Mouse (Mus musculus) CD8-positive naive resting alpha-beta T cell, adult 2 months (primary cell): ENCODE data around the gene Sft2d2.
A peak's percentile ranks its signal among the peaks of the same experiment; 100 is the strongest.

Experiments used
- DNase-seq, 2 experiments: peaks; one replicate each; pipeline ENCODE4 v3.0.0; 2022; ENCODE audit warnings: low read depth in 2 of 2, low spot score in 2 of 2

Sft2d2 gene

GRCm38 (mm10) chr1:165190571-165191273 lies 3.5 kb downstream of the Sft2d2 start:
- DNase-seq, result no peak

- DNase-seq, result no peak
Measured at GRCm38 (mm10) chr1:165190068-165190467, 4.2 kb downstream of the Sft2d2 start.

DNA sequence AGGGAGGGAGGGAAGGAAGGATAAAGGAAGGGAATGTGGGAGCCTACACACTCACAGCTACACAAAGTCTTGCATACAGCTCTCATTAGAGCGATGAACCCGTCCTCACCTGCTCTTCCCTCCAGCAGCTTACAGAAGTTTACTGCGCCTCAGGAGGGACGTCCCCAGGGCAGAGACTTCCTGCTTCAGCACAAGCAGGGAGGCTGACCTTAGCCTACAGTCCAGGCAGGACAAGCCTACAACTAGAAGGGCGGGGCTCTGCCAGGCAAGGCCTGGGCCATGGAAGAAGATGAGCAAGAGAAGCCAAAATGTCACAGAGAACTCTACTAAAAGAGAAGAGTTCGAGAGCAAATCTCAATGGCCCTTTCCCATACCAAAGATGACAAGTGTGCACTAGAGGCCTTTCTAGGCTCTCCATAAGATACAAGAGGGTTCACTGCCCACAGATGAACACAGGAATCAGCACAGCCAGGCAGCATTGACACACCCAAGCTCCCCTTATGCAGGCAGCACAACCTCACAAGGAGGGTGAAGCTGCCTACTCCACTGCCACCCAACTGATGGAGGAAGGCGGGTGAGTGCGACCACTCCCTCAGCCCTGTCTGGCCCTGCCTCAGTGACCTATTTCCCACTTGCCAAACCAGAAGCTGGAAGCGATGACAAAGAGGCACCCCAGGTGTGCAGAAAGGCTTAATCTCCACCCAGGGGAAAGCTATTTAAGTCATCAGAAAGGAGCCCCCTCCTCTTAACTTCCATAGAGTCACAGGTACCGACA lies 5.2 kb downstream of the Sft2d2 start:
- no peak for DNase-seq

- DNase-seq, result no peak
Measured at GRCm38 (mm10) chr1:165187357-165187756, 6.9 kb downstream of the Sft2d2 start.

DNA sequence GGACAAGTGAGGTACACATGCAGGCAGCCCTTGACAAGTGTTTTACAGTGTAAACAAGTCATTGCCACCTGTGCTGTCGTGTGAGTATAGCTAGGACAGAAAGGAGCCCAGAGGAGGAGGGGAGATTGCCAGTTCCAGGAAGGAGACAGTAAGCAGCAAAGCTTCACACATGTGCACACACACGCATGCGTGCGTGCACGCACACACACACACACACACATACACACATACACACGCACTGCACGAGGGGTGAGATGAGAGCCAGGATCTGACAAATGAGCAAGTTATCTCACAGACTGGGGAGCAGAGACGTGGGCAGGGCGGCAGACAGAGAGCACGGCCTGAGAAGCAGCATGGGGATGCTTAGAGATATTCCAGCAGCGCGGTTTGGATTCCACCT lies 7.7 kb downstream of the Sft2d2 start:
- no peak for DNase-seq

GRCm38 (mm10) chr1:165185116-165185515 lies 9.1 kb downstream of the Sft2d2 start:
- DNase-seq, result no peak

GRCm38 (mm10) chr1:165184178-165184577 lies 10.1 kb downstream of the Sft2d2 start:
- DNase-seq, result no peak

GRCm38 (mm10) chr1:165183400-165183799 lies 10.8 kb downstream of the Sft2d2 start:
- no peak for DNase-seq

GRCm38 (mm10) chr1:165179321-165179720 lies 14.9 kb downstream of the Sft2d2 start:
- DNase-seq, result no peak

- DNase-seq, result no peak
Measured at GRCm38 (mm10) chr1:165178075-165178474, 16.2 kb downstream of the Sft2d2 start.

- DNase-seq, result no peak
Measured at GRCm38 (mm10) chr1:165174059-165174616, 20.1 kb downstream of the Sft2d2 start.

GRCm38 (mm10) chr1:165171277-165171676 lies 23.0 kb downstream of the Sft2d2 start:
- no peak for DNase-seq

DNA sequence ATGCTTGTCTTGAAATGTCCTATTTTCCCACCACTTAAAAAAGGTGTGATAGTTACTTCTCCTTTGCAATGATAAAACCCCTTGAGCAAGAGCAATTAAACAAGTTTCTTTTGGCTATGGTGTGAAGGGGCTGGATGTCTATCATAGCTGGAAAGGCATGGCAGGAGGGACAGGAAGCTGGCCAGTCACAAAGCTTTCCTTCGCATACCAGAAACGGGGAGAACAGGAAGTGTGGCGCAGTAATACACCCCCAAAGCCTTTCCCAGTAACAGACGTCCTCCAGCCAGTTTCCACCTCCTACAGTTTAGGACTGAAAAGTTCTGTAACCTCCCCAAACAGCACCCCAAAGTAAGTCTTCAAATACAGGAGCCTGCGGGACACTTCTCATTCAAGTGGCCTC lies 24.1 kb downstream of the Sft2d2 start:
- no peak for DNase-seq

- no peak for DNase-seq
Measured at GRCm38 (mm10) chr1:165169462-165169861, 24.8 kb downstream of the Sft2d2 start.

GRCm38 (mm10) chr1:165164920-165165319 lies 29.3 kb downstream of the Sft2d2 start:
- no peak for DNase-seq

DNA sequence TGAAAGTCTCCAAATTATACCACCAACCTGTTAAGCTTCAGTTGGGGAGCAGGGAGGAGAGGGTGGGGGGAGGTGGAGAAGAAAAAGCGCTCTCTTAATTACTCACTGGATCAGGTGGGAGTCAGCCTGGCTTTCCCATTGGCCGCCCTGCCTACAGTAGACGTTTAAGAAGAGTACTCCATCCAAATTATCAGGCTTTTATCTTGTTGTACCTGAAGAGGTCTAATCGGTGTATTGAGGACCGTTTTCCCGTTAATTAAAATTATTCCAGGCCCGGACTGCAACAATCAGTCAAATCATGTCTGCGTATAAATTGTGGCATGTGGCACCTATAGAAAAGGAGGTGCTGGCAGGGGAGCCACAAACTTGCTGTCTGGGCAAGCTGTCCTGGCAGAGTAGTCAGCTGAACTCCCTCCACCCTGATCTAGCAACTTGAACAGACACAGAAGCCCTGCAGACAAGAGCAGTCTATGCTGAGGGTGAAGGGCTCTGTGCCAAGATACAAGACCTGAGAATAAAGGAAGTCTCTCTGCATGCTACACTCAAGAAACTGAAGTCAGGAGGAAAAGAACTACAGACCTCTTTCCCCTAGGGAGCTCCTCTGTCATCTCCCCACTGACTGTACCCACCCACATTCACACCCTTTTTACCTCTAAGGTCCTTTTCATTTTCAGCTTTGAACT lies 33.4 kb downstream of the Sft2d2 start, which contains the start of gene Tbx19:
Tbx19 (minus strand) TSS at position 51 of the 683 bp plus-strand sequence.
- no peak for DNase-seq

- no peak for DNase-seq
Measured at GRCm38 (mm10) chr1:165158841-165159240, 35.4 kb downstream of the Sft2d2 start.

DNA sequence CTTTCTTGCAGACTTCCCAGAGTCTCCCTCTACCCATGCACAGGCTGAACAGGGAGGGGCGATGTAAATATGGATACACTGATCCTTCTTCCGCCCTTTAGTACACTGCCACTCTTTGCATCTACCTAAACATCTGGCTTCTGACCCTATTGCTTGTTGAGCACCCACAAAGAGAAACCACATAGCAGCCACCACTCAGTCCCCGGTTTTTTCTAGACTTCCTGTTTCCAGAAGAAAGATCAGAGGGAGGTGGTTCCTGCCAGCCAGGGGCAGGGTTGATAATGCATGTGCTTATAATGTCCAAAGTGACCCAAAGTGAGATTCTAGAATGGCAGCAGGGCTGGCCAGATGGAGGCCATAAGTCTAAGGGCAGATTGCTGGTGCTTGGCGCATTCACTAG lies 40.1 kb downstream of the Sft2d2 start:
- DNase-seq, result no peak

GRCm38 (mm10) chr1:165151216-165151615 lies 43.0 kb downstream of the Sft2d2 start:
- DNase-seq, result peak in 1 of 2 experiments; percentile 12

GRCm38 (mm10) chr1:165142343-165142916 lies 51.8 kb downstream of the Sft2d2 start:
- DNase-seq, result no peak

- DNase-seq, result no peak
Measured at GRCm38 (mm10) chr1:165140227-165140626, 54.0 kb downstream of the Sft2d2 start.
